Mouse (Mus musculus): ENCODE results near the gene Dnaja3. TPM values are rescaled to one million over a fixed set of nuclear protein-coding genes. Genes with fewer than 3 reads are reported as not detected.

Dnaja3 gene
- total RNA-seq (2022) = 100 to 1,000 TPM in 1 of 4 experiments, 10 to 100 TPM in 3; 99.4 to 103 (median 99.8) TPM

- peak; percentile 85 to 87 for DNase-seq (ENCODE audit: low spot score in 2 of 2)
Measured at GRCm38 (mm10) chr16:4639831-4640237, at the start of gene Dnaja3, which contains the start of gene Vasn. Gene Dnaja3, plus strand, starts transcription at chr16:4639989. Gene Vasn, plus strand, starts transcription at chr16:4639941.

DNA sequence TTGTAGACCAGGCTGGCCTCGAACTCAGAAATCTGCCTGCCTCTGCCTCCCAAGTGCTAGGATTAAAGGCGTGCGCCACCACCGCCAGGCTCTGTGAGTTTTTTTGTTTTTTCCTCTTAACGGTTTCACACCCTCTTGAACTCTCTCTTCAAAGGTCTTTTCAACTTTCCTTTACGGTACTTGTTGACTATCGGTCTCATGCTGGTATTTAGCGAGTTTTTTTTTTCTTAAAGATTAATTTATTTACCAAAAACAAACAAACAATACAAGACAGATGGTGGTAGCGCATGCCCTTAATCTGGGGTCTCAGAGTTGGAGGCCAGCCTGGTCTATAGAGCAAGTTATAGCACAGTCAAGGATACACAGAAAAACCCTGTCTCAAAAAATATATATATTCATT is 49.6 kb upstream of the Dnaja3 start:
- no peak for DNase-seq (ENCODE audit: low spot score in 2 of 2)

DNA sequence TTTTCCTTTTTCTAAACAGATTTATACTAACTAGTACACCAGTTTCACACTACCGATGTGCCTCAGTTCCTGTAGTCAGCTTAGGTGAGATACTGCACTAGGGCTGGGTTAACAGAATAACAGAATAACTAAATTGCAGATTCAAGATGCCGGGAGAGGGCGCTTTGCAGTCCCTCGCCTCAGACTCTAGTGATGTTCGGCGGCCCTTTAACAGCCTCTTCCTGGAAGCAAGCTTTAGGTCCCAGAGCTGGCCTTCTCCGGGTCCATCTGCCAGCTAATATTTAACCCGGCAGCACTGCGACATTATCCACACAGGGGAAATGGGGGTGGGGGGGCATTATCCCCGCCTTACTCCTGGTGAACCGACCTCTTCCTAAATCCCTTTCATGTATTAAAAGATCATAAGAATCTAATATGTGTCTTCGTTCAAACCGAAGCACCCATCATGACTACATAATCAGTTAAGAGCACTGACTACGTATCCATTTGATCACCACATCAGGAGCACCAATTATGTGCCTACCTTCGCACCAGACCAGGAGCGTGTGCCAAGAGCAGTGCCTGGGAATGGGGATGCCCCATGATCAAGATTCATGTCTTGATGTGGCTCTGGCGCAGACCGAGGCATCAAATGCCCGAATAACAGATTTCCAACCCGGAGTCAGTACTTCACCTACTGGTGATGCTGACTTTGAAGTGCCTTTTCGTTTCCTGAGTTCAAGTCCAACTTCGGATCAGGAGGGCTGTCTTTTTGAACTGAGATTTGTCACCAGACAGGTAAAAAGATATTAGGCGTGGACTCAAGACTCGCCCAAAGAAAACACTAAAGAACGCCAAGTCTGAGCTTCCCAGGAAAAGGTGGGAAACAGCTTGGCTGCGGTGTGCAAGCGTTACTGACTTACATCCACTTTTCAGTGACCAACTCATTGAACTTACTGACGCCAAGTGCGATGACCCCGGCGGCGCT is 46.6 kb upstream of the Dnaja3 start:
- no peak for DNase-seq (ENCODE audit: low spot score in 2 of 2)

DNA sequence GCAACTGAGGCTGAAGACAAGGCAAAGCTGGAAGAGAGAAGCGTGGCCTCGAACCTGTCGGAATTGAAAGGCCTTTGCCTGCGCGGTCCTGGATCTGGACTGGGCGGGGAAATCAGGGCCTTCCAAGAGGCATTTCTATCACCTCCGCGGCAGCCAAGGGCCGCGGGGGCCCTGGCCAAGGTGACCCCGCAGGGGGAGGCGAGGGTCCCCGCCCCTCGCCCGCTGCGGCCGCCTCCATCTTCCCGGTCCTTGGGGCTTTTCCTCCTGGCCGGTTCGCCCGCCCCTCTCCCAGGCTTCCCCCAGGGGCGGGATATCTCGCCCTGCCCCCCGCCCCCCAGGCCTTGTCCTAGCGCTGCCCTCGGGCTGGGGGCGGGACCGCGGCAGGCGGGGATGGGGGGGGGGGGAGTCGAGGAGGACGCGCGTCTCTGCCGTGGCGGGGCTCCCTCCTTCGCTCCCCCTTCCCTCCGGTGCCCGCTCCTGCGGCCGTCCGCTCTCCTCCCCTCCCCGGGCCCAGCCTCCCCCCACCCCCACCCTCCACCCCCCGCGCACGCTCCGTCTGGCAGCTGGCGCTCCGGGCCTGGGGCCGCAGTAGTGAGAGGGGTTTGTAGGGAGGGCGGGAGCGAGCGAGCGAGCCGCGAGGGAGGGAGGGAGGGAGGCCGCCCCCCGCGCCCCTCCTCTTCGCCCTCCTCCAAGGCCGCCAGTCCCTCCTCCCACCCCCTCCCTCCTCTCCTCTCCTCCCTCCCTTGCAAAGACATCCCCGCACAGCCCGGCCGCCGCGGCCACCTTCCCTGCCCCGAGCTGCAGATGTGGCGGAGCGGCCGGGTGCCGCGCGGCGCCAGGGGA is 45.6 kb upstream of the Dnaja3 start, which contains the start of gene Glis2:
Gene Glis2 (plus strand): TSS at position 743 of the 843 bp plus-strand sequence.
- peak in 1 of 2 experiments; percentile 51 for DNase-seq (ENCODE audit: low spot score in 2 of 2)

DNA sequence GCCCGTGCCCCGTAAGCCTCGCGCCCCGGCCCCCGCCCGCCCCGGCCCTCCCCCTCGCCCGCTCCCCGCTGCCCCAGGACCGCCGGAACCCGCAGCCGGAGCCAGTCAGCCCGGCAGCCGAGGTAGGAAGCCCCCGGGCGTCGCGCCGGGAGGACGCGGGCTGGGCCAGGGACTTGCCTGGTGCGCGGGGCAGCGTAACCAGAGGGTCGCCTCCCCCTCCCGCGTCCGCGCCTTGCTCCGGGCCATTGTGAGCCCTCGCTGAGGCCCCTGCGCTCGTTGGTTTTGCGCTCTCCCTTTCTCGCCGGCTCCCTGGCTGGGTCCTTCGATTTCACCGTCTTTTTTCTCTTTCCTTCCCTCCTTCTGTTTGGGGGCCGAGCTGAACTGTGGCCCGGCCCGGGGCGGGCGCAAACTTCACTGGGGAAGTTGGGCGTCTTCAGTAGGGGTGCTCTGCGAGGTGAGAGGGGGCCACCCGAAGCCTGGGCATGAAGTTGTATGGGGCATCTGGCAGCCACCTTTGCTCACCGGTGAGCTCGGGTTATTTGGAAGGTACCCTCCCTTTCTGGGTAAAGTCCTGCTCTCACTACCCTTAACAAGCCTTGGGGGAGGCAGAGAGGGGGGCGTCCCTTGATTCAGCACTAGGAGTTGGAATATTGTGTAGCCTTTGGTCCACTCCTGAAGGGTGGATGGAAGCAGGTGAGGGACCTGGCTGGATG is 44.8 kb upstream of the Dnaja3 start:
- DNase-seq (ENCODE audit: low spot score in 2 of 2) = no peak

- DNase-seq (ENCODE audit: low spot score in 2 of 2) = peak in 1 of 2 experiments; percentile 42
Measured at GRCm38 (mm10) chr16:4595527-4595963, 44.2 kb upstream of the Dnaja3 start.

- DNase-seq (ENCODE audit: low spot score in 2 of 2) = no peak
Measured at GRCm38 (mm10) chr16:4596141-4596728, 43.6 kb upstream of the Dnaja3 start.

DNA sequence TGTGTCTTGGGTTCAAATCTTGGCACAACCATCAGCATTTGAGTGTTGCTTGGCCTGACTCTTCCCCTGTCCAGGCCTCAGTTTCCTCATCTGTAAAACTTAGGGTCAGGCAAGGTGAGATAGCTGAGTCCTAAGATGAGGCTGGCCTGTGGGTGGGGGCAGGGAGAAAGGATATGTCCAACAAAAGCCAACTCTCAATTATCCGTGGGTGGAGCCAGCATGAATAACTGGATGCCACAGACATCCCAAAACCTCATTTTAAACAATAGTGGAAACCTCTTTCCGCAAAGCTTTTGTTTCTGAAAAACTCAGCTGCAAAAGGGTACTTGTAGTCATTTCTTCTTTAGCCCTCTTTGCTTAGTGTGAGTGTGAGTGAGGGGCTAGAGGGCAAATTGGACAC is 43.0 kb upstream of the Dnaja3 start:
- DNase-seq (ENCODE audit: low spot score in 2 of 2) = no peak

- DNase-seq (ENCODE audit: low spot score in 2 of 2) = no peak
Measured at GRCm38 (mm10) chr16:4597296-4597695, 42.5 kb upstream of the Dnaja3 start.

DNA sequence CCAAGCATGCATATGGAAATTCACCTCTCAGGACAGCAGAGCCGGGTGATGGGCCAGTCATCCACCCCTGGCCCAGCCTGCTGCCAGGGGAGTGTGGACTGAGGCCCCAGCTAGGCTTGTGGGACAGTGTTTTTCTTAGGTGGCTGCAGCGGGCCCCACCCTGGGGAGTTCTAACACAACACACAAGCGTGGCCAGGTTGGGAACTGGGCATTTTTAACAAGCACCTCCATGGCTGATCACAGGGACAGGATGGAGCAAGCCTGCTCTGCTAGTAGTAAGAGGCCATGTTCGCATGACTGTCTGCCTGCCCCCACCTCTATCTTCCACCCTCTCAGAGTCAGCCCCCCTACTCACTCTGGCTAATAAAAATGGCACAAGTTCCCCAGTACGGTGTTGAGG is 41.7 kb upstream of the Dnaja3 start:
- DNase-seq (ENCODE audit: low spot score in 2 of 2) = no peak

DNA sequence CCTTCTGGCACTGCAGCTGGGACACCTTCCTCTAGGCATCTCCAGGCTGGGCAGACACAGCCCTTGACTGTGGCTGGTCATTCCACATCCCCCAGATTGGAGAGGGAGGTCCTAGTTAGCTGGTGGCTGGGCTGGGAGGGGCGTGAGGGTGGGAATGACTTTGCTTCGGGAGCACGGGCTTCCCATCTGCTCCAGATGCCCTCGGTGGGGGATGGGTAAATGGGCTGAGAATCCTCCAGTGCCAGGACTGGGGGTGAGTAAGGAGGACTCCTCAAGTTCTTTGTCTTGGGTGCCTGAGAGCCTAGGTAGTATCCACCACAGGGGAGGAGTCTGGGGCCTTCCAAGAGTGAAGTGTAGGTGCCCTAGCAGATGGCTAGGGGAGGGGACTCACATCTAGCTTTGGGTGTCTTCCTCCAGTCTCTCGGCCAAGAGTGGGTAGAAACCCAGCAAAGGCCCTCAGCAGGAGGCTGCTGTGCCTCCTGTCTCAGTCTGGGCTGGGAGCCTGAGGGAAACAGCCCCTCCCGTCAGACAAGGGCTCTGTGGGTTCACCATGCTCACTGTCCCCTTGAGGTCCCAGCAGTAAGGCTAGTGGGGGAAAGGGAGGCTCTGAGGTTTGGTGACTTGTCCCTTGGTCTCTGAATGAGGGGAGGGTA is 40.8 kb upstream of the Dnaja3 start:
- DNase-seq (ENCODE audit: low spot score in 2 of 2) = no peak

- DNase-seq (ENCODE audit: low spot score in 2 of 2) = no peak
Measured at GRCm38 (mm10) chr16:4599616-4600015, 40.2 kb upstream of the Dnaja3 start.

- DNase-seq (ENCODE audit: low spot score in 2 of 2) = no peak
Measured at GRCm38 (mm10) chr16:4600701-4601310, 39.0 kb upstream of the Dnaja3 start.

GRCm38 (mm10) chr16:4602189-4602588 is 37.6 kb upstream of the Dnaja3 start:
- no peak for DNase-seq (ENCODE audit: low spot score in 2 of 2)

DNA sequence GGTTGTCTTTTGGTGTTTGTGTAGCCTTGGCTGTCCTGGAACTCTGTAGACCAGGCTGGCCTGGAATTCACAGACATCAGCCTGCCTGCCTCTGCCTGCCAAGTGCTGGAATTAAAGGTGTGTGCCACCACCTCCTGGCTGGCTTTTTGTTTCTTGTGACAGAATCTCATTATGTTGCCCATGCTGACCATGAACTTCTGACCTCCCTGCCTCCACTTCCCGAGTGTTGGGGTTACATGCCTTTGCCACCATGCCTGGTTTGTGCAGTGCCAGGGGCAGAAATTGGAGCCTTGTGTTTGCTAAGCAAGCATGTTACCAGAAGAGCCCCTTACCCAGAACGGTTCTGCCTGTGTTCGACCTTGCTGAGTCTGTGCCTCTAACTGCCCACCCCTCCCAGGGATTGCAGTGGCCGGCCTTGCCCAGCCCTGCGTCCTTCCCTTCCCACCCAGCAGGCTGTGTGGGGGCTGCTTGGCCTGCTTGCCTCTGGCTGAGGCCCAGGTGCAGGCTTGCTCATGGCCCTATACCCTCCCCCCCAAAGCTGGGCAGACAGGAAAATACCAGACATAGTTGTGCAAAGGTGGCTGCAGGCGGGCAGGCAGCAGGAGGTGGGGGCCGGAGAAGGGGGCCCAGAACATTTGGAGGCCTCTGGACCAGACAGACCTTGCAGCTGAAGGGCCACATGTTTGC is 36.9 kb upstream of the Dnaja3 start:
- no peak for DNase-seq (ENCODE audit: low spot score in 2 of 2)

DNA sequence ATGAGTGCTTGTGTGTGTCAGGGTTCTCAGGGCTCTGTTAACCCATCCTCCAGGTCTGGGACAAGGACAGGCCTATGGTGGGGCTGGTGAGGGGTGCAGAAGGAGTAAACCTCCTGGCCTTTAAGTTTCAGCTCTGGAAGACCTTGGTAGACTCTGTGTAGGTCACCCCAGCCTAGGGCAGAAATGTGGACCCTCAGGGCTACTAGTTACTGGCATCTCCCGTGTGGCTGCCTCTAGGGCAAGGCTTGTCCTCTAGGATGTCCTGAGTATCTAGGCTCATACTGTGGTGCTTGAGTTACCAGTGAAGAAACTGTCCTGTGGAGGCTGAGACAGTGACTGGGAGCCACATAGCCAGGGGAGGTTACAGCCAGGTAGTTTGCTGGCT is 36.3 kb upstream of the Dnaja3 start:
- peak in 1 of 2 experiments; percentile 2 for DNase-seq (ENCODE audit: low spot score in 2 of 2)

- peak in 1 of 2 experiments; percentile 20 for DNase-seq (ENCODE audit: low spot score in 2 of 2)
Measured at GRCm38 (mm10) chr16:4604293-4604837, 35.4 kb upstream of the Dnaja3 start.

GRCm38 (mm10) chr16:4605514-4606131 is 34.2 kb upstream of the Dnaja3 start:
- peak in 1 of 2 experiments; percentile 2 for DNase-seq (ENCODE audit: low spot score in 2 of 2)
